38 mouse cellular contexts compared by ENCODE assay signal in the genomic region with DNA sequence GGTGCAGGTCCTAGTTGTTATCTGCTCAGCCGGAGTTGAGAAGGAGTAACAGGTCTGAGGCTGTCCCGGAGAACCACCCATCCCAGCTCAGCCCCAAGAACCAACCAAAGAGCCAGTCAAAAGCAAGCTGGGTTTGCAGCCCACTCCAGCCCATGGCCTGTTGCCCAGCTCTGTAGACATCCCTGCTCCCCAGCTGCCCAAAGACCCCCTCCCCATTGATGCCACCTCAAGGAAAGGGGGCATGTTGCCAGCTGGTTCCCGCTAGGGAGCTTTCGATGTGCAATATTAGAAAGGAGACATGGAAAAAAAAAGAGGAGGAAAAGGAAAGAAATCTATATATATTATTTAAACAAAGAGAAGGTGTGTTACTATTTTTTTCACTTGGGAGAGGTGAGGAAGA. TPM values are rescaled to one million over a fixed set of nuclear protein-coding genes. Genes with fewer than 3 reads are reported as not detected.
"Had no signal": no experiment of that assay in that cellular context is flagged by ENCODE, and none has a peak within 500 bp of the region (broad histone marks: within the 10 kb centered on the region; RNA-seq: fewer than 3 reads in every experiment).

No protein-coding gene starts in this region.

- H3K4me3 ChIP-seq: heart, embryonic 10.5 days; heart, embryonic 12.5 days; hindbrain, embryonic 10.5 days; hindbrain, embryonic 12.5 days; intestine, embryonic 15.5 days; limb, embryonic 13.5 days; limb, embryonic 15.5 days; liver, embryonic 12.5 days had no signal

- H3K27ac ChIP-seq: heart, embryonic 10.5 days; hindbrain, embryonic 10.5 days; hindbrain, embryonic 12.5 days; hindbrain, embryonic 14.5 days; intestine, embryonic 15.5 days; kidney, postnatal 0 days; limb, embryonic 13.5 days; limb, embryonic 15.5 days; liver, embryonic 12.5 days; liver, embryonic 14.5 days had no signal

- H3K4me1 ChIP-seq: heart, embryonic 10.5 days; heart, embryonic 12.5 days; hindbrain, embryonic 12.5 days; intestine, embryonic 15.5 days; limb, embryonic 13.5 days; limb, embryonic 15.5 days; liver, embryonic 12.5 days had no signal

- ATAC-seq: hindbrain, embryonic 16.5 days; inflammation-experienced regulatory T-cells, adult 6 months; intestine, embryonic 15.5 days; intestine, postnatal 0 days; liver, embryonic 12.5 days had no signal

- H3K4me2 ChIP-seq: heart, embryonic 12.5 days; hindbrain, embryonic 12.5 days; hindbrain, embryonic 14.5 days; intestine, embryonic 15.5 days; limb, embryonic 13.5 days; limb, embryonic 15.5 days; liver, embryonic 12.5 days had no signal

- H3K27me3 ChIP-seq: heart, embryonic 12.5 days; hindbrain, embryonic 12.5 days; intestine, embryonic 15.5 days; limb, embryonic 13.5 days; limb, embryonic 15.5 days; liver, embryonic 12.5 days had no signal

- H3K9ac ChIP-seq: heart, embryonic 12.5 days; hindbrain, embryonic 12.5 days; hindbrain, embryonic 14.5 days; intestine, embryonic 15.5 days; limb, embryonic 13.5 days; limb, embryonic 15.5 days; liver, embryonic 12.5 days; liver, embryonic 14.5 days had no signal

- DNase-seq: gastrocnemius, postnatal 25 days; heart, adult 18-20 months; heart, postnatal 10 days; heart, postnatal 4 days; kidney, adult 18-20 months; kidney, adult 8-10 months; kidney, postnatal 14 days; kidney, postnatal 36 days; layer of hippocampus, adult 9-11 months; layer of hippocampus, postnatal 36 days had no signal

- H3K9me3 ChIP-seq: heart, embryonic 10.5 days; heart, embryonic 12.5 days; hindbrain, embryonic 10.5 days; hindbrain, embryonic 12.5 days; intestine, embryonic 15.5 days; limb, embryonic 13.5 days; limb, embryonic 15.5 days; liver, embryonic 12.5 days had no signal

RNA-seq across cellular contexts. Expression of gene Orm1, which starts 11.0 kb away (rescaled TPM):
- total RNA-seq: heart, postnatal 4 days; layer of hippocampus, adult 18-20 months; layer of hippocampus, adult 8-10 months; layer of hippocampus, postnatal 14 days; layer of hippocampus, postnatal 36 days; left cerebral cortex, adult 18-20 months; left cerebral cortex, adult 8-10 months; left cerebral cortex, postnatal 10 days; left cerebral cortex, postnatal 25 days had no signal
- polyA plus RNA-seq: heart, embryonic 10.5 days; heart, embryonic 12.5 days; heart, embryonic 14.5 days; heart, embryonic 16.5 days; hindbrain, embryonic 10.5 days; hindbrain, embryonic 12.5 days; hindbrain, embryonic 14.5 days; hindbrain, embryonic 16.5 days; inflammation-experienced regulatory T-cells, adult 6 months; intestine, embryonic 15.5 days; intestine, postnatal 0 days; kidney, embryonic 14.5 days; kidney, postnatal 0 days; limb, embryonic 11.5 days; limb, embryonic 13.5 days; liver, embryonic 12.5 days; liver, embryonic 14.5 days had no signal

RNA-seq across cellular contexts. Expression of gene Orm3, which starts 22.6 kb away (rescaled TPM):
- total RNA-seq: gastrocnemius, postnatal 4 days; granulocyte monocyte progenitor cell, adult 5-6 weeks; heart, postnatal 4 days; layer of hippocampus, adult 18-20 months; layer of hippocampus, adult 8-10 months; layer of hippocampus, postnatal 14 days; layer of hippocampus, postnatal 36 days; left cerebral cortex, adult 18-20 months; left cerebral cortex, adult 8-10 months; left cerebral cortex, postnatal 10 days; left cerebral cortex, postnatal 25 days had no signal
- polyA plus RNA-seq: frontal cortex, adult 2 months; heart, embryonic 10.5 days; heart, embryonic 12.5 days; heart, embryonic 14.5 days; heart, embryonic 16.5 days; hindbrain, embryonic 10.5 days; hindbrain, embryonic 12.5 days; hindbrain, embryonic 14.5 days; hindbrain, embryonic 16.5 days; intestine, embryonic 15.5 days; intestine, postnatal 0 days; kidney, embryonic 14.5 days; kidney, postnatal 0 days; limb, embryonic 11.5 days; limb, embryonic 13.5 days; limb, embryonic 15.5 days; liver, embryonic 12.5 days; liver, embryonic 14.5 days had no signal

RNA-seq across cellular contexts. Expression of gene Orm2, which starts 28.8 kb away (rescaled TPM):
- total RNA-seq: gastrocnemius, postnatal 4 days; granulocyte monocyte progenitor cell, adult 5-6 weeks; heart, postnatal 10 days; heart, postnatal 4 days; layer of hippocampus, adult 18-20 months; layer of hippocampus, adult 8-10 months; layer of hippocampus, postnatal 14 days; layer of hippocampus, postnatal 36 days; left cerebral cortex, adult 18-20 months; left cerebral cortex, adult 8-10 months; left cerebral cortex, postnatal 10 days; left cerebral cortex, postnatal 25 days had no signal
- polyA plus RNA-seq: frontal cortex, adult 2 months; heart, embryonic 10.5 days; heart, embryonic 12.5 days; heart, embryonic 14.5 days; heart, embryonic 16.5 days; hindbrain, embryonic 10.5 days; hindbrain, embryonic 12.5 days; hindbrain, embryonic 14.5 days; hindbrain, embryonic 16.5 days; intestine, embryonic 15.5 days; intestine, postnatal 0 days; kidney, embryonic 14.5 days; kidney, postnatal 0 days; limb, embryonic 11.5 days; limb, embryonic 13.5 days; liver, embryonic 12.5 days; liver, embryonic 14.5 days had no signal
